Mouse (Mus musculus) midbrain, embryonic 10.5 days (tissue): ENCODE data around the gene Arcn1. TPM values are rescaled to one million over a fixed set of nuclear protein-coding genes. Genes with fewer than 3 reads are reported as not detected.

Experiments used
- DNase-seq: peaks from one replicate; pipeline ENCODE4 v3.0.0-alpha.2; 2017; ENCODE audit warnings: low spot score
- H3K27ac ChIP-seq: fragments of 300-500 bp; sonication (generic); replicated peaks from 2 replicates; pipeline ENCODE4 v1.5.1; 2016; ENCODE audit warnings: mild to moderate bottlenecking
- H3K27me3 ChIP-seq: fragments of 300-500 bp; sonication (generic); 2 replicates; pipeline ENCODE4 v1.6.1; 2016; ENCODE audit warnings: low read depth, mild to moderate bottlenecking; ENCODE audit not compliant: poor library complexity, severe bottlenecking
- H3K36me3 ChIP-seq: fragments of 300-500 bp; sonication (generic); 2 replicates; pipeline ENCODE4 v1.6.1; 2016; ENCODE audit warnings: mild to moderate bottlenecking, moderate library complexity
- H3K4me1 ChIP-seq: fragments of 300-500 bp; sonication (generic); 2 replicates; pipeline ENCODE4 v1.6.1; 2016
- H3K4me3 ChIP-seq: fragments of 300-500 bp; sonication (generic); 2 replicates; pipeline ENCODE4 v1.5.1; 2016; ENCODE audit warnings: mild to moderate bottlenecking, moderate library complexity
- H3K9me3 ChIP-seq: fragments of 300-500 bp; sonication (generic); replicated peaks from 2 replicates; pipeline ENCODE4 v1.6.1; 2016; ENCODE audit warnings: mild to moderate bottlenecking
- WGBS: fragments of 180-500 bp; shearing (Covaris S2); methylation state at CpG from one replicate; pipeline ENCODE4 v1.1.7; 2016; 5-methylcytosine and 5-hydroxymethylcytosine counted together
- polyA plus RNA-seq: library from polyadenylated mRNA; unstranded; fragments of >200 nt; fragmentation: Nextera tagmentation; extraction: Ambion mirVana; gene quantifications from 2 replicates; pipeline ENCODE4 v1.2.1, GENCODE M21; 2016

The Arcn1 gene
- polyA plus RNA-seq, 1 experiment from 2014 or later, result 165 TPM

DNA sequence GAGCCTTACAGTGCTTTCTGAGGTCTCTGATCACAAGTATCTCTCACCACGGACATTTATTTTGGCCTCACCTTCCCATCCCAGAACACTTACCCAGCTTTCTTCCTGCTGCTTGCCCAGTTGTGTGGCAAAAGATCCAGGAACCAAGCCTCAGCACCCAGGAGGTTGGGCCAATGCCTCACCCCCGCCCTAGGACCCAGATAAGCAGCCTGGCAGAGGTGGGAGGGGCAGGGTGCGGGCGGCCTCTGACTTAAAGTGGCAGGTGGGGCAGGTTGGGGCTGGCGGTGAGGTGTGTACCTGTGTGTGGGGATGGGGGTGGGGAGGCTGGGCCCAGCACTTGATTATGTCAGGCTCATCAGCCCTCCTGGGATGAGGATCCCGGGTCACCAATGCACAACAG is 54.6 kb downstream of the Arcn1 start:
- peaks cover 13% of the 10 kb centered on the region for H3K27me3 ChIP-seq
- H3K36me3 ChIP-seq, result peaks cover 94% of the 10 kb centered on the region
- no peaks in the 10 kb centered on the region for H3K9me3 ChIP-seq
- 93% methylated on average over 6 of the region's 6 CpGs for WGBS
- no peak overlapping the region for H3K4me3 ChIP-seq
- H3K27ac ChIP-seq, result no peak overlapping the region
- DNase-seq, result no peak
- peaks cover 28% of the 10 kb centered on the region for H3K4me1 ChIP-seq

DNA sequence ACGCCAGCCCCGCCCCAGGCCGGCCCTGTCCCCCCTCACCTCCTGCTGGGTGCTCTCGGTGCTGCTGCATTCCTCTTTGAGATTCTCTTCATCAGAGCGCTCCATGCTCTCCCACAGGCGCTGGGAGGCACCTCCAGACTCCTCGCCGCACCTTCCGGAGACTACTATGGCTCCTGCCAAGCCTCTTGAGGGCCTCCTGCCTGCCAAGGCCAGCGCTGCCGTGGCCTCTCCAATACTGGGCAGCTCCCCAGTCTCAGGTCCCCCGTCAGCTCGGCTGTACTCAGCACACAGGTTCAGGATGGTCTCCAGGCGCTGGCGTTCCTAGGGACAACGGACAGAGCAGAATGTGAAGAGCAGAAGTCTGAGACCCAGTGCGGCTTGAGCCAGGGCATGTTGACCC is 56.0 kb downstream of the Arcn1 start:
- H3K4me1 ChIP-seq, result peaks cover 26% of the 10 kb centered on the region
- H3K9me3 ChIP-seq, result no peaks in the 10 kb centered on the region
- H3K36me3 ChIP-seq, result peaks cover 94% of the 10 kb centered on the region
- H3K27me3 ChIP-seq, result peaks cover 27% of the 10 kb centered on the region
- 70% methylated on average over 17 of the region's 17 CpGs for WGBS
- no peak overlapping the region for H3K27ac ChIP-seq
- no peak overlapping the region for H3K4me3 ChIP-seq
- DNase-seq, result no peak

DNA sequence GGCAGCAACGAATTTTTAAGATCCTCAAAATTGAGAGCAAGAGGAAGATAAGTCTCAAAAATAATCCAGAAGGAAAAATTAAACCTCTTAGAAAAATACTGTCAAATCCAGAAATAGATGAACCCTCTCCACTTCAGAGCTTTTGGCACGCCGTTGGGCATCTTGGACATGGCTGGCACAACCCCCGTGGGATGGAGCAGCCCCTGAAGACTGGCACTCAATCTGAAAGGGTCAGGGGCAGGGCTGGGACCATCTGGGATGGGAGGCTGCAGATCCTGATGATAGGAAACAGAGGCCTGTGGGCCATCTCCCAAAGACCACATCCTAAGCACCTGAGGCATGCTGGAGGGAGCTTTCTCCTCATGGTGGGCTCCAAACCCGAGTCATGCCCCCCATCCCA is 57.4 kb downstream of the Arcn1 start:
- DNase-seq, result no peak
- Histone ChIP-seq H3K4me3 (no peak overlapping the region), H3K27ac (no peak overlapping the region), H3K36me3 (peaks cover 94% of the 10 kb centered on the region), H3K4me1 (peaks cover 26% of the 10 kb centered on the region), H3K27me3 (peaks cover 27% of the 10 kb centered on the region), H3K9me3 (no peaks in the 10 kb centered on the region)
- 92% methylated on average over 5 of the region's 5 CpGs for WGBS

DNA sequence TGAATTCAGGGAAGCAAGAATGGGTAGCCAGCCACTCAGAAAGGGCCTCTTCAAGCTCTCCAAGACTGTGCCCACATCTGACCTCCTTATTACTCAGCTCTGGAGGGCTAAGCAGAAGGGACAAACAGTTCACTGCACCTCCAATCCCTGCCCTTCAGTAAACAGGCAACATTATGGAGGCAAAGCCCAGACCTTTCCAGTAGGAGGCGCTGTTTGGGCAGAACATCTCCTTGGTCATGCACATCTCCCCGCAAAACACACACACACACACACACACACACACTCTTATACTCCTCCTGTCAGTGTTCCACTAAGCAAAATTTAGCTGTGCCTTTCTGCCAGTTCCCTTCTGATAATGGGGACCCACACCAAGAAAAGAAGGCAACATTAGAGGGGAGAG is 58.0 kb downstream of the Arcn1 start:
- DNase-seq, result peak; percentile 55
- H3K36me3 ChIP-seq, result peaks cover 94% of the 10 kb centered on the region
- H3K4me1 ChIP-seq, result peaks cover 26% of the 10 kb centered on the region
- no peaks in the 10 kb centered on the region for H3K9me3 ChIP-seq
- no peak overlapping the region for H3K4me3 ChIP-seq
- H3K27ac ChIP-seq, result no peak overlapping the region
- H3K27me3 ChIP-seq, result peaks cover 27% of the 10 kb centered on the region
- WGBS, result 46% methylated on average over 2 of the region's 2 CpGs

DNA sequence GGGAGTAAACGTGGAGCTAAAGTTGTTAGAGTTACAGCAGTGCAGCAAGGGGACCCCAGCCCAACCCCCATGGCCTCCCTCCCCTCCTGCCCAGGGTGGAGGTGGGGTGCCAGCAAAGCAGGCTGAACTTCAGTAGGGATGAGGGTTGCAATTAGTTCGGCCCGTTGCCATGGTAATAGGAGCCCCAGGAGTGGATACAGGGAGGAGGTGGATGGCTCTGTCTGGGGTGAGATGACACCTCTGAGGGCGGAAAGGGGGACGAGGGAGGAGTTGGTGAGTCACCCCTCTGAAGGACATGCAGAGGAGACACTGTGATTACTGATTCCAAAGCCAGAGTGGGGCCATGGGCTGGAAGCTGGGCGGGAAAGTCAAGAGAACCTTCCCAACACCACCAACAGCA is 58.7 kb downstream of the Arcn1 start:
- Histone ChIP-seq H3K4me3 (peak overlapping the region; percentile 57), H3K27me3 (peaks cover 27% of the 10 kb centered on the region), H3K27ac (peak overlapping the region; percentile 80), H3K4me1 (peaks cover 26% of the 10 kb centered on the region), H3K9me3 (no peaks in the 10 kb centered on the region), H3K36me3 (peaks cover 94% of the 10 kb centered on the region)
- DNase-seq, result no peak
- WGBS, result 26% methylated on average over 6 of the region's 6 CpGs

DNA sequence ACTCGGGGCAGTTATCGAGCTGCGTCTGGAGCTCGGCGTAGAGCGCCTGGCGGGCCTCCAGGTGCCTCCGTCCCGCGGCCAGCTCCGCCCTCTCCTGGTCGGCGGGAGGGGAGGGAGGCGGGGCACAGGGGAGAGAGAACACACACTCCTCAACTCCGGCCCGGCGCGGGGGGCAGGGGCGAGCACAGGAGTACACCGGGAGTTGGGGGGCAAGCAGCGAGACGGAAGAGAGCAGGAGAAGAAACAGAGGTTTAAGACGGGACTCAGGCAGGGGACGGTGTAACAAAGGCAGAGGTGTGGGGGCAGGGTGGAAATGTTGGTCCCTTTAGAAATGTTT is 59.2 kb downstream of the Arcn1 start:
- no peaks in the 10 kb centered on the region for H3K9me3 ChIP-seq
- peak overlapping the region; percentile 80 for H3K27ac ChIP-seq
- 3% methylated on average over 21 of the region's 24 CpGs for WGBS
- peaks cover 94% of the 10 kb centered on the region for H3K36me3 ChIP-seq
- H3K4me3 ChIP-seq, result peak overlapping the region; percentile 57
- H3K4me1 ChIP-seq, result peaks cover 26% of the 10 kb centered on the region
- peak; percentile 56 for DNase-seq
- H3K27me3 ChIP-seq, result peaks cover 27% of the 10 kb centered on the region

DNA sequence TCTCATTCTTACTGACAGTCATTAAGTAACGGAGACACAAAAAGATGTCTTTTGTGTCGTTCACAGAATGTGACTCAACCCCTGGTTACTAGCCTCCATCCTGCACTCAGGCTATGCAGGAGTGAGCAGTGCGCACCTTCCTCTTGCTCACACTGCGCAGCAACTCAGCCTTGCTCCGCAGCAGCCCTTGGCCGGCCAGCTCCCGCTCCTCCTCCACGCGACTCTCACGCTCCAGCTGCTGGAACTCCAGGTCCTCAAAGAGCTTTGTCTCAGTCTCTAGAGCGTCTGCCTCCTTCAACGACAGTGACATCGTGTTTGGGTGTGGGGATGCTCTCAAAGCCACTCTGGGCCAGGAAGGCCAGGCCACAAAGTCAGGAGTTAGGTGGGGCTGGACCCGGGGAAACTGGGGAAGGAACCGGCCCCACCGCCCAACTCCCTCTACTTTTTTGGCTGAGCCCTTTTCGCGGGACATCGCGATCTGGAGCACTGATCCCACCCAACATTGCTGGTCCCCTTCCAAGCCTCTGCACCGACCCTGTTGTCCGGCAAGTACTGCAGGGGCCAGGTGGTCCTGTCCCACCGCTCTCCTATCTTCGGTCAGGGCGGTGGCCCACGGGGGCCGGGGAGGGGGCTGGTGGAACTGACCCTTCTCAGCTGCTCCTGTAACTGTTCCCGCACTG is 59.8 kb downstream of the Arcn1 start:
- Histone ChIP-seq H3K27me3 (peaks cover 27% of the 10 kb centered on the region), H3K4me1 (peaks cover 26% of the 10 kb centered on the region), H3K27ac (peak overlapping the region; percentile 80), H3K9me3 (no peaks in the 10 kb centered on the region), H3K4me3 (peak overlapping the region; percentile 57), H3K36me3 (peaks cover 94% of the 10 kb centered on the region)
- no peak for DNase-seq
- 17% methylated on average over 28 of the region's 28 CpGs for WGBS

DNA sequence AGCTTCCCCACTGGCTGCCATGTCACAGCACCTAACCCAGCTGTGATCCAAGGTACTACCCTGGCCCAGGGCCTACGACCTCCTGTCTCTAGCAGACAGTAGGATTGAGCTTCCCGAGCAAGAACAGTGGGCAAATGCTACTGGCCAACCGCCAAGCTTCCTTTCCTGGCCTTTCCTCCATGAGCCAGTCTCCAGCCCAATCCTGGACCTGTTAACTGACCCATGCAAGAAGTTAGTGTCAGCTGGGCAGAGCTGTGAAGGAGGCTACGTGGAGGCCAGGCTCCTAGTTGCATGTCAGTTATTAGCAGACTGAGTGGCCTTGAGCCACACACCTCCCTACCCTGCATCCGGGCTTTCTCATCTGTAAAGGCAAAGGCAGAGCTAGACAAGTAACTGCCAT is 67.9 kb downstream of the Arcn1 start:
- no peaks in the 10 kb centered on the region for H3K9me3 ChIP-seq
- no peak for DNase-seq
- no peak overlapping the region for H3K4me3 ChIP-seq
- WGBS, result 94% methylated on average over 5 of the region's 5 CpGs
- H3K4me1 ChIP-seq, result no peaks in the 10 kb centered on the region
- no peaks in the 10 kb centered on the region for H3K27me3 ChIP-seq
- H3K36me3 ChIP-seq, result peaks cover 100% of the 10 kb centered on the region
- no peak overlapping the region for H3K27ac ChIP-seq

DNA sequence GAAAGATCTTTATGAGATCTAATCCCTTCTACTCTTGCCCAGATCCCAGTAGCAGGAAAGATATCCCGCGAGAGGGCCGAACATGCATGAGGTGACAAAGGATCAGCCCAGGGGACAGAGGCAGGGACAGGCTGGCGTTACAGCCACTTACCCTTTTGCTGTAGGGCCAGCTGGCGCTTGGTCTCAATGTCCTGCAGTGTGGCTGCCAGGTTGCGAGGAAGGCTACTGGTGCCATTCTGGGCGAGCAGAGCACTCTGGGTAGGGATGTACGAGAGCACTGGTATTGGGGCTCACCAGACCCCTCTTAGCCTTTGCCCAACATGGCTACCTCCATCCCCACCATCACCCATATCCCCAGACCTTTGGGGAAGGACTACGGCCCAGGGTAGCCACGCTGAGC is 68.4 kb downstream of the Arcn1 start:
- Histone ChIP-seq H3K27me3 (no peaks in the 10 kb centered on the region), H3K36me3 (peaks cover 100% of the 10 kb centered on the region), H3K4me1 (no peaks in the 10 kb centered on the region), H3K27ac (no peak overlapping the region), H3K9me3 (no peaks in the 10 kb centered on the region), H3K4me3 (no peak overlapping the region)
- DNase-seq, result no peak
- WGBS, result 95% methylated on average over 10 of the region's 10 CpGs

DNA sequence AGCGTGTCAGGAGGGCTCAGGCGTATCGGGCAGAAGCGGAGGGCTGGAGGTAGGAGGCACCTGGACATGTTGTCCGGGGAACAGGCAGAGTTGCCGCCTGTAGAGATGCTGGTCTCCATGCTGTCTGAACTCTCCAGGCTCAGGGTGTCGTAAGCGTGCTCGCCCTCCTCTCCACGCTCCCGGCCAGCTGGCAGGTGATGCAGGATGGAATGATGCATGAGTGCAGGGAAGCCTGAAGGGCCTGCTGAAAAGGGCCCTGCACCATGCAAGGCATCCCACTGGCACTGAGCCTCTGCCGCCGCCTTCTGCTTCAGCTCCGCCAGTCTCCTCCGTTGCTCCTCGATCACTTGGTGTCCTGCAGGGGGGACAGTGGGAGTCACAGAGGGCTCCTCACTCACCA is 69.8 kb downstream of the Arcn1 start:
- H3K36me3 ChIP-seq, result peaks cover 100% of the 10 kb centered on the region
- no peak overlapping the region for H3K27ac ChIP-seq
- no peaks in the 10 kb centered on the region for H3K4me1 ChIP-seq
- H3K9me3 ChIP-seq, result no peaks in the 10 kb centered on the region
- DNase-seq, result no peak
- no peak overlapping the region for H3K4me3 ChIP-seq
- no peaks in the 10 kb centered on the region for H3K27me3 ChIP-seq
- 92% methylated on average over 16 of the region's 16 CpGs for WGBS

DNA sequence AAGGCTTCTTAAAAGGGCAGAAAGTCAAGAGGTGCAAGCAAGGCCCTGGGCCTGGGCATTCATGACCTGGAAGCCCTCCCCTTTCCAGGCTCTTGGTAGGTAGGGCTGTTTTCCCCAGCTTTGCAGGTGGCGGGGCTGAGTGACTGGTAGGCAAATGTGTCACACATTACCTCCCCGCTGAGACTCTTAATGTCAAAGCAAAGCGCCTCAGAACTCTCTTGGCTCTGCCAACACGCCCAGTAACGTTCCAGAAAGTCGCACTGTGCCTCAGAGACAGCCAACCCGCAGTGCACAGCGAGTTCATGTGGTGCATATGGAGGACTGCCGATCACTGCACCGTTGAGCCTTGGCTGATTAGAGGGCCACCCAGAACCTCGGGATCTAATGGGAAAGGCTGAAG is 74.6 kb downstream of the Arcn1 start:
- H3K9me3 ChIP-seq, result no peaks in the 10 kb centered on the region
- WGBS, result 92% methylated on average over 11 of the region's 11 CpGs
- H3K27ac ChIP-seq, result no peak overlapping the region
- H3K27me3 ChIP-seq, result no peaks in the 10 kb centered on the region
- H3K36me3 ChIP-seq, result peaks cover 98% of the 10 kb centered on the region
- H3K4me1 ChIP-seq, result no peaks in the 10 kb centered on the region
- no peak overlapping the region for H3K4me3 ChIP-seq
- DNase-seq, result no peak

DNA sequence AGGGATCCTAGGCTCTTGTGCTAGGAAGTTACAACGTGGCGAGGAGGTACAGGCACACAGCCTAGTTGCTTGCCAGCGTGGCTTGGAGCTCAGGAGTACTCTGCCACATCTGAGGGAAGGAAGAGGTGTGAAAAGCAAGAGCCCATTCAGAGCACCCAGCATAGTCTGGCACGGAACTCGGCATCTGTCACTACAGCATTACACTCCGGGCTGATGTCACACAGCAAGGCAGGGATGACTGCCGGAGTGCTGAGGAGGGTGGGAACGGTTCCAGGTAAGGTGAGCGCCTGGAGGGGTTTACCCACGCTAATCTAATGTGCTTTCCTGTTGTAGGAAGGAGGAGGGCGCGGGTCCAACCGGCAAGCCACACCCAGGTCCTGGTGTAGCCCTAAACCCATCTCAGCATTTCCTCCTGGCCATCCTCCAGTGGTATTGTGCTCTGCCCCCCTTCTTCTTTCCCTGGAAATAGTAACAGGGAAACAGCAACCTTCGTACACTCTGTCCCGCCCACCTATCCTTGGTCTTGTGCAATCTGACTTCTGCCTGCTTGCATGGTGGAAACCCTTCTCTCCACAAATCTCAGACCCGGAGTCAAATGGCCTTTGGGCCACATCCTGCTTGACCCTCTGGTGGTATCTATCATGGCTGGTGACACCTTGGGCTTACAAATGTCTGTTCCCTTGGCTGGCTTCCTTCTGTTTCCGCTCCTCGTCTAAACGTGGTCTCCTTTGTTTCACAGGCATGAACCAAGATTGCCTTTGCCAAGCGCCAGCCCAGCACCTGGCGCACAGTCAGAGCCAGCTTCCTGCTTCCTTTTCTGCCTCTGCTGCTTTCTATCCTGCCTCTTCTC is 75.7 kb downstream of the Arcn1 start:
- H3K9me3 ChIP-seq, result no peaks in the 10 kb centered on the region
- no peak for DNase-seq
- H3K4me1 ChIP-seq, result peaks cover 6% of the 10 kb centered on the region
- 88% methylated on average over 21 of the region's 21 CpGs for WGBS
- H3K36me3 ChIP-seq, result peaks cover 98% of the 10 kb centered on the region
- no peak overlapping the region for H3K27ac ChIP-seq
- H3K4me3 ChIP-seq, result no peak overlapping the region
- H3K27me3 ChIP-seq, result no peaks in the 10 kb centered on the region
